Mouse (Mus musculus): ENCODE results near the gene Olfr1329. TPM values are rescaled to one million over a fixed set of nuclear protein-coding genes. Genes with fewer than 3 reads are reported as not detected.
"Not testable (repeated sequence)": the region's sequence is repeated elsewhere in the genome, so short reads cannot be mapped to it uniquely, and the experiment has no call there.

Olfr1329 gene
- not detected in 2 replicates for polyA plus RNA-seq (2015; fragmentation: Nextera tagmentation; extraction: Ambion mirVana)

DNA sequence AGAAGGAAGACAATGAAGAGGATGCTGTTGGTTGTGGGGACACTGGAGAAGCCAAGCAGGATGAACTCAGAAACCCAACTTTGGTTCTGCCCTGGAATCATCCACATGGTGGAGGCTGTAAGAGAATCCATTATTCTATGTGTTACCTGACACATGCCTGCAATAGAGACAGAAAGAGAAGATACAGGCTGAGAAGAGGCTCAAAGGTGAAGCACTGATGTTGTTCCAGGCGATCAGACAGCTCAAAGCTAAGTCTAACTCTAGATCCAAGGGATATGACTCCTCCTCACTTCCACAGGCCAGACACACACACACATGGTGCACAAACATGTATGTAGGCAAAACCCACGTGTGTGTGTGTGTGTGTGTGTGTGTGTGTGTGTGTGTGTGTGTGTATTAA, at the start of gene Olfr1329:
Olfr1329 (minus strand) TSS at position 101 of the 400 bp plus-strand sequence.
- not testable (repeated sequence) for H3K36me3 ChIP-seq (ENCODE audit: control insufficient read depth, insufficient read depth, low read length); H3K4me1 ChIP-seq (ENCODE audit: control insufficient read depth, insufficient read depth, low read length); H3K9ac ChIP-seq (ENCODE audit: low read depth, low read length); H3K4me2 ChIP-seq (ENCODE audit: low read length); H3K27me3 ChIP-seq (ENCODE audit: control insufficient read depth, insufficient read depth, low read depth, low read length); ATAC-seq; H3K27ac ChIP-seq (ENCODE audit: low read length); H3K9me3 ChIP-seq (replicated peaks; ENCODE audit: control insufficient read depth, low read length, poor library complexity, severe bottlenecking); H3K4me3 ChIP-seq (ENCODE audit: low read depth, low read length)
- WGBS, result 64% methylated on average over 2 of the region's 2 CpGs

DNA sequence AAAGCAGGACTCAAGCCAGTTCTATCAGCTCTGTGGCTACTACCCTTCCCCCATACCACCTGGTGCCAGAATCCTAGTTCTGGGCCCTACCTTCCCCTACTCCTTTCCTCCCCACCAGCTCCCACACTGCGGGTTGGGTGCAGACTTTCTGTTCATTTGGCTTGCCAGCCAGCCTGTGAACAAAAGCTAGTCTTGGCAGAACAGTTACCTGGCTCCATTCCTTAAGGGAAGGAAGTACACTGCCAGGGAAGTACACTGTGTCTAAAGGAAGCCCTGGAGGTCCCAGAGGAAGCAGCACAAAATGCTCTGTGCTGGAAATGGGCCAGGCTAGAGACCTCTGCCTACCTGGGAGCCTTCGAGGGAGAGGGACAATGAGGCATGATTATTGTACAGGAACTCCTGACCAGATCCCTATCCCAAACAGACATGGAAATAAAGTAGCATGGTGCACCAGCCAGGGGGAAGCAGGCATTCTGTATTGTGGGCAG, 43.9 kb upstream of the Olfr1329 start, which contains the start of gene Lao1:
Lao1 (plus strand) TSS at position 438 of the 488 bp plus-strand sequence.
- Histone ChIP-seq H3K4me1 (ENCODE audit: control insufficient read depth, insufficient read depth, low read length) (no peaks in the 10 kb centered on the region), H3K27ac (ENCODE audit: low read length) (no peak within 1 kb of the TSS), H3K36me3 (ENCODE audit: control insufficient read depth, insufficient read depth, low read length) (no peaks in the 10 kb centered on the region), H3K4me2 (ENCODE audit: low read length) (no peak within 1 kb of the TSS), H3K9ac (ENCODE audit: low read depth, low read length) (no peak within 1 kb of the TSS), H3K4me3 (ENCODE audit: low read depth, low read length) (no peak within 1 kb of the TSS), H3K9me3 (replicated peaks; ENCODE audit: control insufficient read depth, low read length, poor library complexity, severe bottlenecking) (no peaks in the 10 kb centered on the region), H3K27me3 (ENCODE audit: control insufficient read depth, insufficient read depth, low read depth, low read length) (no peaks in the 10 kb centered on the region)
- ATAC-seq, result no peak
- 86% methylated on average over 2 of the region's 2 CpGs for WGBS

DNA sequence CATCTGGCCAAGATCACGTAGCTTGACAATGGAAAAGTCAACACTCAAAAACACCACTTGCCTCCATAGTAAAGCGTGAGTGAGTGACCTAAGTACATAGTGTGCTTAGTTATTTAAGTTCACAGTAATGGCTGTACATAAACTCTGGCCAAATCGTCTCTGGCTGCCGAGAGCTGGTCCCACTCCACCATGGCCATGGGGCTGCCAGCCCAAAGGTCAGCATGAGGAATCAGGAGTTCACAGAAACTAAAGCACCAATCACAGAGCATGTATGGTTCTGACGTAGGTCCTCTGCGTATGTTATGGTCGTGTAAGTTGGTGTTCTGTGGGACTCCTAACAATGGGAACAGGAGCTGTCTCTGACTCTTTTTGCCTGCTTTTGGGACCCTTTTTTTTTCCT, 41.5 kb upstream of the Olfr1329 start:
- Histone ChIP-seq H3K27ac (ENCODE audit: low read length) (no peak overlapping the region), H3K36me3 (ENCODE audit: control insufficient read depth, insufficient read depth, low read length) (no peaks in the 10 kb centered on the region), H3K4me3 (ENCODE audit: low read depth, low read length) (no peak overlapping the region), H3K9me3 (replicated peaks; ENCODE audit: control insufficient read depth, low read length, poor library complexity, severe bottlenecking) (no peaks in the 10 kb centered on the region), H3K27me3 (ENCODE audit: control insufficient read depth, insufficient read depth, low read depth, low read length) (no peaks in the 10 kb centered on the region), H3K9ac (ENCODE audit: low read depth, low read length) (no peak overlapping the region), H3K4me1 (ENCODE audit: control insufficient read depth, insufficient read depth, low read length) (no peaks in the 10 kb centered on the region), H3K4me2 (ENCODE audit: low read length) (no peak overlapping the region)
- no peak for ATAC-seq
- WGBS, result 91% methylated on average over 7 of the region's 7 CpGs

DNA sequence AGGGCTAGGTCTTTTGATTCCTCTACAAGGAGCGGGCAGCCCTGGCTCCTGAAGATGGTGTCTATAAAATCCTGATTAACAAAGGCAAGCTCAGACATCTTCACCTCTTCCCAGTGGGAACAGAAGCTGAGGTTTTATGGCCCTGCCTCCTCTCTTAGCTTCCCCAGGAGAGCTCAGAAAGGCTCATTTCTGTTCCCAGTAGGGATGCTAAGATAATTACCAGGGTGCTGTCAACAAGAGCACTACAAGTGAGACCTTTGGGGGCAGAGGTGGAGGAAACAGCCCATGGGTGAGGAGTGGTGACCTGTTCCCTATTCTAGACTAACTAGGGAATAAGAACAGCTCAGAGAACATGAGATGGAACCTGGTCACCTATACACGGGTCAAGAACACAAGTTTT, 21.2 kb upstream of the Olfr1329 start, which contains the start of gene Olfr1328:
Olfr1328 (minus strand) TSS at position 101 of the 400 bp plus-strand sequence.
- no peaks in the 10 kb centered on the region for H3K4me1 ChIP-seq (ENCODE audit: control insufficient read depth, insufficient read depth, low read length)
- ATAC-seq, result no peak
- no peak within 1 kb of the TSS for H3K4me2 ChIP-seq (ENCODE audit: low read length)
- WGBS, result 79% methylated on average over 2 of the region's 2 CpGs
- no peak within 1 kb of the TSS for H3K9ac ChIP-seq (ENCODE audit: low read depth, low read length)
- H3K9me3 ChIP-seq (replicated peaks; ENCODE audit: control insufficient read depth, low read length, poor library complexity, severe bottlenecking), result no peaks in the 10 kb centered on the region
- H3K36me3 ChIP-seq (ENCODE audit: control insufficient read depth, insufficient read depth, low read length), result no peaks in the 10 kb centered on the region
- no peak within 1 kb of the TSS for H3K27ac ChIP-seq (ENCODE audit: low read length)
- no peaks in the 10 kb centered on the region for H3K27me3 ChIP-seq (ENCODE audit: control insufficient read depth, insufficient read depth, low read depth, low read length)
- H3K4me3 ChIP-seq (ENCODE audit: low read depth, low read length), result no peak within 1 kb of the TSS

DNA sequence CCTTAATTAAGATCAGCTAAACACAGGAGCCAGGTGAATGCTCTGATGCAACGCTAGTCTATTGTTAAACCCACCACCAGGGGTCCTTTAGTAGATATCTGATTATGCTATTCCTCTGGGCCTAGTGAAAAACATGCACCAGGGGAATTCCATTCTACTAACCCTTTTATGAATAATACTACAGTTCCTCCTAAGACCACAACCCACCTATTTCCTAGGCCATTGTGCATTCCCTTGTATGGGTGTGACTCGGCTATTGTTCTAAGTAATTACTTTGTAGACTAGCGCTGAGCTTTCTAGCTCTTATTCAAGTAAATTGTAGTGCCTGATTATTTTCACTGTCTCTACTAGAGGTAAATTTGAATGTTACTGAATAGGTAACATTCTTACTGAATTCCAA, 14.1 kb upstream of the Olfr1329 start:
- 76% methylated on average over 3 of the region's 3 CpGs for WGBS
- H3K9ac ChIP-seq (ENCODE audit: low read depth, low read length); H3K4me1 ChIP-seq (ENCODE audit: control insufficient read depth, insufficient read depth, low read length); H3K27me3 ChIP-seq (ENCODE audit: control insufficient read depth, insufficient read depth, low read depth, low read length); H3K4me3 ChIP-seq (ENCODE audit: low read depth, low read length); H3K27ac ChIP-seq (ENCODE audit: low read length); ATAC-seq; H3K9me3 ChIP-seq (replicated peaks; ENCODE audit: control insufficient read depth, low read length, poor library complexity, severe bottlenecking); H3K36me3 ChIP-seq (ENCODE audit: control insufficient read depth, insufficient read depth, low read length); H3K4me2 ChIP-seq (ENCODE audit: low read length): not testable (repeated sequence)

DNA sequence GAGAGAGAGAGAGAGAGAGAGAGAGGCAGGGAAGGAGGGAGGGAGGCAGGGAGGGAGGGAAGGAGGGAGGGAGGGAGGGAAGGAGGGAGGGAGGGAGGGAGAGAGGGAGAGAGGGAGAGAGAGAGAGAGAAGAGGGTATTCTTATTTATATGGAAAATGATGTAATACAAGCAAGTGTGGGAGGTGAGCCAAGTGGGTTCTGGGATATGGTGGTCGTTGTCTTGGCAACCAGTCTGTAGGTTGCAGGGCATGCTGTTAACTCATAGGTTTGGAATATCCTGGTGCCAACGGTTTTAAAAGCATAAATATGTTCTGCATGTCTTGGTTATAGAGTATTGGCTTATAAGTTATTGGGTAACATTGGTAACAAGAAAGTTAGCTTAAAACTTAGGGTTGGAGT, 15.3 kb downstream of the Olfr1329 start:
- no peak for ATAC-seq
- Histone ChIP-seq H3K4me1 (ENCODE audit: control insufficient read depth, insufficient read depth, low read length) (no peaks in the 10 kb centered on the region), H3K9me3 (replicated peaks; ENCODE audit: control insufficient read depth, low read length, poor library complexity, severe bottlenecking) (no peaks in the 10 kb centered on the region), H3K36me3 (ENCODE audit: control insufficient read depth, insufficient read depth, low read length) (no peaks in the 10 kb centered on the region), H3K27me3 (ENCODE audit: control insufficient read depth, insufficient read depth, low read depth, low read length) (no peaks in the 10 kb centered on the region), H3K9ac (ENCODE audit: low read depth, low read length) (no peak overlapping the region), H3K4me3 (ENCODE audit: low read depth, low read length) (no peak overlapping the region), H3K27ac (ENCODE audit: low read length) (no peak overlapping the region), H3K4me2 (ENCODE audit: low read length) (no peak overlapping the region)
- WGBS, result 66% methylated on average over 2 of the region's 2 CpGs

DNA sequence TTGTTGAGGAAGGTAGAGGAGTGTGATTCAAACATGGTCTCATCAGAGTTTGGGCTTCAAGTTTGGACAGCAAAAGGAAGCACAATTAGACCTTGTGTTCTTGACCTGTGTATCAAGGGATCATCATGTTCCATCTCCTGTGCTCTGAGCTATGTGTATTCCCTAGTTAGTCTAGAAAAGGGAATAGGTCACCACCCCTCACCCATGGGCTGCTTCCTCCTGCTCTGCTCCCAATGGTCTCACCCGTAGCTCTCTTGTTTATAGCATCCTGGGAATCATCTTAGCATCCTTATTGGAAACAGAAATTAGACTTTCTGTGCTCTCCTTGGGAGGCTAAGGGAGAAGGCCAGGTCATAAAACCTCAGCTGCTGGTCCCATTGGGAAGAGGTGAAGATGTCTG, 29.0 kb downstream of the Olfr1329 start, which contains the start of gene Olfr1330:
Olfr1330 (plus strand) TSS at position 301 of the 400 bp plus-strand sequence.
- Histone ChIP-seq H3K9me3 (replicated peaks; ENCODE audit: control insufficient read depth, low read length, poor library complexity, severe bottlenecking) (no peaks in the 10 kb centered on the region), H3K27me3 (ENCODE audit: control insufficient read depth, insufficient read depth, low read depth, low read length) (no peaks in the 10 kb centered on the region), H3K36me3 (ENCODE audit: control insufficient read depth, insufficient read depth, low read length) (no peaks in the 10 kb centered on the region), H3K4me3 (ENCODE audit: low read depth, low read length) (no peak within 1 kb of the TSS), H3K27ac (ENCODE audit: low read length) (no peak within 1 kb of the TSS), H3K4me1 (ENCODE audit: control insufficient read depth, insufficient read depth, low read length) (no peaks in the 10 kb centered on the region), H3K4me2 (ENCODE audit: low read length) (no peak within 1 kb of the TSS), H3K9ac (ENCODE audit: low read depth, low read length) (no peak within 1 kb of the TSS)
- ATAC-seq, result no peak
- WGBS, result 82% methylated on average over 1 of the region's 1 CpGs

DNA sequence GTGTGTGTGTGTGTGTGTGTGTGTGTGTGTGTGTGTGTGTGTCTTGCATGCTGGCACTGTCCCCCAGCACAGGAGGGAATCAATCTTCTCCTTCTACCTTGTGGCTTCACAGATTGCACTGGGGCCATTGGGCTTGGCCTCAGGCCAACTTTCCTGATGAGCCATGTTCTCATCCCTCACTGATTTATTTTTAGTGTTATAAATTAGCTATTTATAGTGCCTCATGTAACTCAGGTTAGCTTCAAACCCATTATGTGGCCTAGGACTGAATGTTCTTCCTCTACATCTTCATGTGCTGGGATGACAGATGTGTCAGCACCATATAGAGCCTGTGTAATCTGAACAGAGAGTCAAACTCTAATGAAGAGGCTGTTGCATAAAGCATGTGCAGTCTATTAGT, 49.7 kb downstream of the Olfr1329 start:
- no peaks in the 10 kb centered on the region for H3K9me3 ChIP-seq (replicated peaks; ENCODE audit: control insufficient read depth, low read length, poor library complexity, severe bottlenecking)
- no peaks in the 10 kb centered on the region for H3K4me1 ChIP-seq (ENCODE audit: control insufficient read depth, insufficient read depth, low read length)
- no peaks in the 10 kb centered on the region for H3K36me3 ChIP-seq (ENCODE audit: control insufficient read depth, insufficient read depth, low read length)
- H3K9ac ChIP-seq (ENCODE audit: low read depth, low read length), result no peak overlapping the region
- ATAC-seq, result no peak
- H3K27ac ChIP-seq (ENCODE audit: low read length), result no peak overlapping the region
- no peak overlapping the region for H3K4me3 ChIP-seq (ENCODE audit: low read depth, low read length)
- no peaks in the 10 kb centered on the region for H3K27me3 ChIP-seq (ENCODE audit: control insufficient read depth, insufficient read depth, low read depth, low read length)
- H3K4me2 ChIP-seq (ENCODE audit: low read length), result no peak overlapping the region
